Mouse (Mus musculus): ENCODE results near the gene Cox14. TPM values are rescaled to one million over a fixed set of nuclear protein-coding genes. Genes with fewer than 3 reads are reported as not detected.
"Not testable (repeated sequence)": the region's sequence is repeated elsewhere in the genome, so short reads cannot be mapped to it uniquely, and the experiment has no call there.

Cox14 gene
- polyA plus RNA-seq, 1 experiment from 2014 or later = 117 TPM

DNA sequence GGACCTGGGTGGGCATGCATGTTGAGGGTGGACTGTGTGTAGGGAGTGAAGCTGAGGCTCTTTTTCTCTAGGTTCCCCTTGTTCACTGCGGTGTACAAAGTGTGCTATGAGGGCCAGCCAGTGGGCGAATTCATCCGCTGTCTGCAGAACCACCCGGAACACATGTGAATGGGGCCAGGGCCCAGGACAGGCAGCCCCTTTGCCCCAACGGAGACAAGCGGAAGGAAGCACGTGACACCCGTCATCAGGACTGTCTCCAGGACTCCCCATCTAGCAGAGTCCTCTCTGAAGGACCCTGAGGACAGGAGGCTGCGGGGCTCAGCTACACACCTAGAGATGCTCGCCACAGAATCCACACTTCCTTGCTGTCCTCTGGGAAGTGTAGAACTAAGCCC, 2.3 kb upstream of the Cox14 start:
- DNase-seq = peak; percentile 31
- Histone ChIP-seq H3K4me3 (ENCODE audit: low read depth, low read length) (no peak overlapping the region), H3K27me3 (ENCODE audit: insufficient read depth, low read length) (no peaks in the 10 kb centered on the region), H3K4me2 (ENCODE audit: low read depth, low read length) (peak overlapping the region; percentile 90), H3K27ac (ENCODE audit: low read depth) (peak overlapping the region; percentile 91), H3K9me3 (ENCODE audit: low read length) (no peaks in the 10 kb centered on the region), H3K4me1 (ENCODE audit: insufficient read depth) (peaks cover 21% of the 10 kb centered on the region), H3K9ac (replicated peaks) (no peak overlapping the region; the same call in 1 of the 2 replicates), H3K36me3 (replicated peaks; ENCODE audit: insufficient read depth, low read length) (peaks cover 10% of the 10 kb centered on the region)
- ATAC-seq = no peak
- TF ChIP-seq CTCF (IDR thresholded peaks at IDR 0.05; ENCODE audit: low read depth) = no peak
- TF ChIP-seq EP300 (IDR thresholded peaks at IDR 0.05; ENCODE audit: low read depth) = no peak
- WGBS (ENCODE audit: insufficient replicate concordance) = 42% methylated on average over 10 of the region's 10 CpGs

DNA sequence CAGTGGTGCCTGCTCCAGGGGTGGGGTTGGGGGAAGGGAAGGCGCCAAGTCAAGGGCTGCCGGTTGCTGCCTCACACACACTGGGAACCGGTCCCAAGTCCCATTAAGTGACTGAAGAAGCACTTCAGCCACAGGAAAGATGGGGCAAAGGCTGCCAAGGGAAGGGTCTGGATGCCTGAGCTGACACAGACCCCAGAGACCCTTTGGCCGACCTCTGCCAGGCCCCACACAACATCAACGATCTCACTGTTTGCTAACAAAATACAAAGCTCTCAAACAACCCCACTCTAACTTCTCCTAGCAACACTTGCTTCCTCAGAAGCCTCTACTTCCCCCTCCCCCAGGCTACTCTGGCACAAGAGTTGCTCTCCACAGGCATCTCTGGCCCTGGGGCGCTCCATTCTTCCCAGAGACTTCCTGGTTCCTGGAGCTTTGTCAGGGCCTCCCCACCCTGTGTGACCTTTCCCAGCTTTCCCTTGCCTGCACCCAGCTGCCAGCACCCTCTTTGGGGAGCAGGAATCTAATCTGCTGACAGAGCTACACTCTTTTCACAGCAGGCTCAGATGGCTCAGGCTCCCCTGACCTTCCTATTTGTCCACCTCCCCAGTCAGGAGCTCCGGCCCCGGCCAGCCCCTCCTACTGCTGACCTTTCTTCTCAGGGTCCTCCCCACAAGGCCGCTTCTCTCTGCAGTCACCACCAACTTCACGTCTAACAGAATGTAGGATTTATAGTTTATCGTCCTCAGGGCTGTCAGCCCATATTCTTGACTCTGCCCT, 1.7 kb upstream of the Cox14 start:
- DNase-seq = peak; percentile 52
- 19% methylated on average over 11 of the region's 11 CpGs for WGBS (ENCODE audit: insufficient replicate concordance)
- Histone ChIP-seq H3K27me3 (ENCODE audit: insufficient read depth, low read length) (no peaks in the 10 kb centered on the region), H3K4me1 (ENCODE audit: insufficient read depth) (peaks cover 21% of the 10 kb centered on the region), H3K9ac (replicated peaks) (peak overlapping the region; percentile 42; the same call in 1 of the 2 replicates), H3K4me2 (ENCODE audit: low read depth, low read length) (peak overlapping the region; percentile 90), H3K27ac (ENCODE audit: low read depth) (peak overlapping the region; percentile 91), H3K36me3 (replicated peaks; ENCODE audit: insufficient read depth, low read length) (peaks cover 14% of the 10 kb centered on the region), H3K9me3 (ENCODE audit: low read length) (no peaks in the 10 kb centered on the region), H3K4me3 (ENCODE audit: low read depth, low read length) (no peak overlapping the region)
- no peak for ATAC-seq
- TF ChIP-seq EP300 (IDR thresholded peaks at IDR 0.05; ENCODE audit: low read depth) = no peak
- TF ChIP-seq CTCF (IDR thresholded peaks at IDR 0.05; ENCODE audit: low read depth) = no peak

DNA sequence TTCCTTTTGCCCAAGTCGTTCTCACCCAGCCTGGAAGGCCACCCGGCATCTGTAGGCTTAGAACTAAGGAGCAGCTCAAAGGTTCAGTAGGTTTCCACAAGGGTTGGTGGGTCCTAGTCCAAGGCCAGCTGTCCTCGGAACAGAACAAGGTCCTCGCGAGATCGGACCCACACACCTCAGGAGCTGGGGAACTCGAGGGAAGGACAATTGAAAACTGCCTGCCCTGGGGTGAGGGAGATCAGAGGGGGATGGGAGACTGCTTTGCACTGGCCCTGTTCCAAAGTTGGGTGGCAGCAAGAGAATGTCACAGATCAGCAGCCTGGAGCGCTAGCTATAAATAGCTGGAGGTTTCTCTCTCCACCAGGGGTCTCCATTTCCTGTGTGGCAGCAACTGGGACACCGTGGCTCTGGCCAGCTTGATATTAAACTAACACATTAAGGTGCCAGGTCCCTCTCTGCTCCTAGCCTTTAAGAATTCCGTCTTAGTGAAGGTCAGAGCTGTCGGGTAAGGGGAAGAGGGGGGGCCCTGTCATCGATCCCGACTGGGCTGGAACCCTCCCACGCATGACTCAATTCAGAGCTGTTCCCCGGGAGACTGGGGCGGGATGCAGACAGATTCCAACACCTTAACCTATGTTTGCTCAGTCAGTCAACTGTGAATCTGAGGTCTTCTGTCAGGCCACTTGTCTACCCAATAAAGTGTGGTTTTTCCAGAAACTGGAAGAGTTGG, 961 bp upstream of the Cox14 start:
- H3K4me2 ChIP-seq (ENCODE audit: low read depth, low read length) = peak overlapping the region; percentile 90
- ATAC-seq = peak; percentile 32
- H3K27ac ChIP-seq (ENCODE audit: low read depth) = peak overlapping the region; percentile 91
- 0 out of 2 replicates have a peak, but pooled peaks have one; percentile 17 for TF ChIP-seq EP300 (IDR thresholded peaks at IDR 0.05; ENCODE audit: low read depth)
- peak; percentile 72 for TF ChIP-seq CTCF (IDR thresholded peaks at IDR 0.05; ENCODE audit: low read depth)
- 0 out of 2 replicates have a peak, but pooled peaks cover 3% of the 10 kb centered on the region for H3K9me3 ChIP-seq (ENCODE audit: low read length)
- H3K4me1 ChIP-seq (ENCODE audit: insufficient read depth) = peaks cover 21% of the 10 kb centered on the region
- peak; percentile 80 for DNase-seq
- H3K27me3 ChIP-seq (ENCODE audit: insufficient read depth, low read length) = no peaks in the 10 kb centered on the region
- peak overlapping the region; percentile 87 for H3K4me3 ChIP-seq (ENCODE audit: low read depth, low read length)
- peaks cover 18% of the 10 kb centered on the region for H3K36me3 ChIP-seq (replicated peaks; ENCODE audit: insufficient read depth, low read length)
- 9% methylated on average over 16 of the region's 16 CpGs for WGBS (ENCODE audit: insufficient replicate concordance)
- peak overlapping the region; percentile 42 for H3K9ac ChIP-seq (replicated peaks)

DNA sequence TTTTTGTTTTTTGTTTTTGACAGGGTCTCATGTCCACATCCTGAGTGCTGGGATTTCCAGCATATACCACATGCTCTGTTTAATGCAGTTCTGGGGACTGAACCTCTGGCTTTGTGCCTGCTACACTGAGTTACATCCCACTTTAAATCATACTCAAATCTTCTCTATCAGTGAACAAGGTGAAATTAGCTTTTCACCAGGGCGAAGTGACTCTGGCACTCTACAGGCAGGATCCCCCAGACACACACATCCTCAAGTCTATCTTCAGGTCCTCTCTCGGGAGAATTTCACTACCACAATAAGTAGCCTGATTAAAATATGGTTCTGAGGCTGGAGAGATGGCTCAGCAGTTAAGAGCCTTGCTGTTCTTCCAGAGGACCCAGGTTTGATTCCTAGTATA, 1.1 kb downstream of the Cox14 start:
- peak overlapping the region; percentile 87 for H3K4me3 ChIP-seq (ENCODE audit: low read depth, low read length)
- peak overlapping the region; percentile 90 for H3K4me2 ChIP-seq (ENCODE audit: low read depth, low read length)
- DNase-seq (no peak), ATAC-seq (no peak)
- H3K27ac ChIP-seq (ENCODE audit: low read depth) = peak overlapping the region; percentile 93; the same call in 1 of the 2 replicates
- no peaks in the 10 kb centered on the region for H3K27me3 ChIP-seq (ENCODE audit: insufficient read depth, low read length)
- peak overlapping the region; percentile 93 for H3K9ac ChIP-seq (replicated peaks)
- 0 out of 2 replicates have a peak, but pooled peaks cover 3% of the 10 kb centered on the region for H3K9me3 ChIP-seq (ENCODE audit: low read length)
- peaks cover 21% of the 10 kb centered on the region for H3K4me1 ChIP-seq (ENCODE audit: insufficient read depth)
- 68% methylated on average over 2 of the region's 2 CpGs for WGBS (ENCODE audit: insufficient replicate concordance)
- TF ChIP-seq EP300 (IDR thresholded peaks at IDR 0.05; ENCODE audit: low read depth) (no peak), CTCF (IDR thresholded peaks at IDR 0.05; ENCODE audit: low read depth) (no peak)
- H3K36me3 ChIP-seq (replicated peaks; ENCODE audit: insufficient read depth, low read length) = peaks cover 18% of the 10 kb centered on the region

DNA sequence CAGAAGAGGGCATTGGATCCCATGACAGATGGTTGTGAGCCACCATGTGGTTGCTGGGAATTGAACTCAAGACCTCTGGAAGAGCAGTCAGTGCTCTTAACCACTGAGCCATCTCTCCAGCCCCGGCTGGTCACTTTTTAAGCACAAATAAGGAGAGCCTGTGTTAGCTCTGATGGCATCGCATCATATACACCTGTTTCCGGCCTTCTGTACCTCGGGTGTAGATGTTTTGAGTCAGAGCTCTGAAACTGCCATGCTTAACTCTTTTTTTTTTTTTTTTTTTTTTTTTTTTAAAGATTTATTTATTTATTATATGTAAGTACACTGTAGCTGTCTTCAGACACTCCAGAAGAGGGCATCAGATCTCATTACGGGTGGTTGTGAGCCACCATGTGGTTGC, 1.6 kb downstream of the Cox14 start:
- H3K9ac ChIP-seq (replicated peaks); H3K9me3 ChIP-seq (ENCODE audit: low read length); H3K27me3 ChIP-seq (ENCODE audit: insufficient read depth, low read length); H3K4me3 ChIP-seq (ENCODE audit: low read depth, low read length); ATAC-seq; H3K27ac ChIP-seq (ENCODE audit: low read depth); DNase-seq: not testable (repeated sequence)
- Histone ChIP-seq H3K4me1 (ENCODE audit: insufficient read depth) (peaks cover 21% of the 10 kb centered on the region), H3K4me2 (ENCODE audit: low read depth, low read length) (peak overlapping the region; percentile 90; the same call in 1 of the 2 replicates), H3K36me3 (replicated peaks; ENCODE audit: insufficient read depth, low read length) (peaks cover 18% of the 10 kb centered on the region)
- WGBS (ENCODE audit: insufficient replicate concordance) = 85% methylated on average over 4 of the region's 5 CpGs

DNA sequence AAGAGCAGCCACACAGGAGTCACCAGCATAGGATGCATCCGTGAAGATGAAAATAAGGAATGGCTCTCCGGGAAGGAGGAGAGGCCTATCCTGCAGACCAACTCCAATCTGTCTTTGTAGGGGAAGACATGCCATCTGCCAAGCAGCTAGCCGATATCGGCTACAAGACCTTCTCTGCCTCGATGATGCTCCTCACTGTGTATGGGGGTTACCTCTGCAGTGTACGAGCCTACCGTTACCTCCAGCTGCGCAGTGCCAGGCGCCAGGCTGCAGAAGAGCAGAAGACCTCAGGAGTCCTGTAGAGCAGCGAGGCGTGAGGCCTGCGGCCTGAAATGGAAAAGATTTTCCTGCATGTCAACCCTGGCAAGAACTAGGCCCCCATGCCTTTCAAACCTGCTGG, 2.1 kb downstream of the Cox14 start:
- Histone ChIP-seq H3K36me3 (replicated peaks; ENCODE audit: insufficient read depth, low read length) (peaks cover 18% of the 10 kb centered on the region), H3K4me2 (ENCODE audit: low read depth, low read length) (no peak overlapping the region), H3K4me1 (ENCODE audit: insufficient read depth) (peaks cover 21% of the 10 kb centered on the region), H3K27me3 (ENCODE audit: insufficient read depth, low read length) (no peaks in the 10 kb centered on the region), H3K9ac (replicated peaks) (no peak overlapping the region), H3K27ac (ENCODE audit: low read depth) (no peak overlapping the region), H3K4me3 (ENCODE audit: low read depth, low read length) (no peak overlapping the region), H3K9me3 (ENCODE audit: low read length) (0 out of 2 replicates have a peak, but pooled peaks cover 3% of the 10 kb centered on the region)
- TF ChIP-seq EP300 (IDR thresholded peaks at IDR 0.05; ENCODE audit: low read depth) = no peak
- no peak for TF ChIP-seq CTCF (IDR thresholded peaks at IDR 0.05; ENCODE audit: low read depth)
- DNase-seq = no peak
- no peak for ATAC-seq
- WGBS (ENCODE audit: insufficient replicate concordance) = 95% methylated on average over 12 of the region's 12 CpGs

Data from liver, postnatal 0 days (tissue).